Mouse (Mus musculus) spleen, adult 18-20 months (tissue): ENCODE results near the gene Dpy19l3.

Source experiments
- DNase-seq, 2 experiments: peaks; one replicate each; pipeline ENCODE4 v3.0.0; 2022; ENCODE audit warnings: mixed read lengths in 2 of 2

Dpy19l3 gene

DNA sequence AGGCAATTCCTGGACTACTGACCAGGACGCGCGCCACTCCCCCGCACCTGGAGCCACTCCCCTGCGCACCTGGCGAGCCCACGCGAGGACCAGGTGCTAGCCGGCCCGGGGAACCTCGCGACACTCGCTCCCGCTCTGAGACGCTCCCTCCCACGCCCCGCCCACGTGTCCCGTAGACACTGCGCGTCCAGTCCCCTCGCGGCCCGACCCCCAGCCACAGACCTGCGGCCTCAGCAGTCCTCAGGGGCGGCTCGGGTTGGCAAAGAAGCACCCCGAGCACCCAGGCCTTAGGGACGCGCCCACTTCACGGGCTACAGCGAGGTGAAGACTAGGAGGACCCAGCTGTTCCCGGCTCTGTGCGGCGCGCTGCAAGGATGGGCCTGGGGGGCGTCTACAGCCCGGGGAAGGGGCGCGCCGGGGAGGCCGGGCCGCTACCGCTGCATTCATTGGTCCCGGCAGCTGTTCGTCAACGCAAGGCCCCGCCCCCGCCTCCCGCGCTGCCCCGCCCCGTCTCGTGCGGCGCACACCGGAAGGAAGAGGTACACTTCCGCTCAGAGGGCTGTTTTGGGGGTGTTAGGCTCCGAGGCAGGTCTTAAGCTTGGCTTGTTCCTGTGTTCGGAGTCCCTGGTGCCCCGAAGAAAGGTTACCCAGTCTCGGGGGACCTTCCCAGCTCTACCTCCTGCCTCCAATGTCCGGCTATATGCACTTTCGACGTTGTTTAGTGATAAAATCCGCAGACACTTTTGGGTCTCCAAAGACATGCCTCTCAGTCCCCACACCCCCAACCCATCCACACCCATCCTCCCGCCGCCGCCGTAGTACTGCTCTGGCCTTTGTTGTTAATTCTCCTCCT, at the start of gene Dpy19l3:
Gene Dpy19l3 (minus strand): TSS at position 422 of the 853 bp plus-strand sequence.
- DNase-seq, result peak; percentile 88 to 91

DNA sequence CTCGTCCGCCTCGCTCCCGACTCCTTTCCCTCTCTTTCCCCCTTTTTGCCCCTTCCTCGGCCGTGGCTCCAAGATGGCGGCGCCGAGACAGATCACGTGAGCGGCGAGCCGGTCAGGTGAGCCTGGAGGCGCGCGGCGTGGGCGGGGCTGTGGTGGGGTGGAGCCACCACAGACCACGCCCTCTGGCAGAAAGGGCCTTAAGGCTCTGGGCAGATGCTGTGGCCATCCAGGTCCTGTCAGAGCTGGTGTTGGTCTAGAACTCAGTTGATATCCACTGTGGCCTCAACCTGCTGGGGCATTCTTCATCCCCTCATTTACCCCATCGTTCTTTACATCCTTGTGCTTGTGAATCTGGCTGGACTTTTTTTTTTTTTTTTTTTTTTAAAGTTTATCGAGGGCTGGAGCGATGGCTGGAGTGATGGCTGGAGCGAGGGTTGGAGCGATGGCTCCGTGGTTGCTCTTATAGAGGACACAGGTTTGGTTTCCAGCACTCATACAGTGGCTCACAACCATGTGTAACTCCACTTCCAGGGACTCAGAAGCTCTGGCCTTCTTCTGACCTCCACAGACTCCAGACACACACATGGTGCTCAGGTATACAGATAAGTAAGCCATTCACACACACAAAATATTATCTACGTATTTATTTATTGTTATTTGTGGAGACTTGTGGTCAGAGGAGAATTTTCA, 48.8 kb upstream of the Dpy19l3 start, which contains the start of gene Zfp507:
Gene Zfp507 (minus strand): TSS at position 98 of the 690 bp plus-strand sequence.
- DNase-seq, result peak; percentile 78 to 85

DNA sequence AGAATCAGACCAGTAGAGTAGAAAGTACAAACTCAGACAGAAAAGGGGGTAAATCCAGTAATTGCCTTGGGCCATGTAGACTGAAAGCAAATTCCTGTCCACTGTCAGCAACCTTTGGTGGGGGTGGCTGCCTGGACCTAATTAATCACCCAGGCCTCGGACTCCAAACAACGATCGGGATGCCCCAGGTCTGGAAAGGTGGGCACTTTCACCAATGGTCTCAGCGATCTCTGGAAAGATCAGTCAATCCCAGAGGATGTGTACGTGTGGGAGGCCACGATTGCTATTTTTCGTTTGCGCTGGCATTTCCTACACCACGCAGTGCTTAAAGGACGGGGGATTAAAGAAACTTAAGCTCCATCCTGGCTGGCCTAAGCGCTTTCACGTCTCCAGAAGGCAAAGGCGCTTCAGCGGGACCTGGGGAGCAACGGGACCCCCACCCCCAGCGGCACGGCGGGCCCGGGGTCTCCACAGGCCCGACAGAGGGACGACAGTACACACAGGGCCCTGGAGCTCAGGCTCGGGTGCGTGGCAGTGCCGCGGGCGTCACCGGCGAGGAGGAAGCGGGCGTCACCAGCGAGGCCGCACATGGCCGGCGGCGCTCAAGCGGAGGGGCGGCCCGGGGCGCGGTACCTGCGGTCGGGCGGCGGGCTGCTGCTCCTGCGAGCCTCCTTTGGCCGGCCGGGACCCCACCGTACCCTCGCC, 48.1 kb upstream of the Dpy19l3 start:
- DNase-seq, result no peak

DNA sequence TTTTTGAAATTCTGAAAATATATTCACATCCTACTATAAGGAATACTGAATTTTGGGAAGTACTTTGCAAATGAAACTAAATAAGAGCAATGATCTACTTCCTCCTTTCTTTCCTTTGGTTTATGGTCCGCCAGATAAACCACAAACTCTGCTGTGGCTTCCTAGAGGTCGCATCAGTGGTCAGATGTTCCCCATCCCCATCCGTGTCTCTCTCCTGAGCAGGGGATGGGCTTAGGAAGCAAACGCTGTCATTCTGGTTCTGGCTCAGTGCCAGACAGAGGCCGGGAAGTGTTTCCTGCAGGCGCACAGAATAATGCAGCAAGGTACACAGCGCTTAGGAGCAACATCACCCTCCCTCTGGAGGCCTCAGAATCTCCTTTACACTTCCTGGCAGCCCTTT, 41.9 kb upstream of the Dpy19l3 start:
- no peak for DNase-seq

DNA sequence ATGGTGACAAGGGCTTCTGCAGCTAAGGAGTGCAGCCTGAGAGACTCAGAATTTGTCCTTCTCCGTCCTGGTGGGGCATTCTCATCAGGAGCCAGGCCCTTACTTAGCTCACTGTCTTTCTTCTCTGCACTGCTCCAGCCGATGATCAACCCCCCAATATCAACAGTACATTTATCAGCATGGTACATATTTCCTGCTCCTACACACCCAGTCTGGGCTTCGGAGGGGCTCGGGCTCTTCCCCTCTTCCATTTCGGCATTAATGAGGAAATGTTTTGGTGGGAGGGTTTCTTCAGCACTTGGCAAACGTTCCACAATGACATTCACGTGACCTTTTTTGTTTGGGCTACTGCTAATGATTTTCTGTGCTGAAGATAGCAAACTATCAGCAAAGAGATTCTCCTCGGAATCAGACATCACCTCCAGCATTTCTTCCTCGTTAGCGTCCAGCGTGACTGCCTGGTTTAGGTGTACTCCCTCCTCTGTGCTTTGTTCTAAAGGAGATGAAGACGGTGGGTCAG, 40.0 kb upstream of the Dpy19l3 start:
- no peak for DNase-seq

DNA sequence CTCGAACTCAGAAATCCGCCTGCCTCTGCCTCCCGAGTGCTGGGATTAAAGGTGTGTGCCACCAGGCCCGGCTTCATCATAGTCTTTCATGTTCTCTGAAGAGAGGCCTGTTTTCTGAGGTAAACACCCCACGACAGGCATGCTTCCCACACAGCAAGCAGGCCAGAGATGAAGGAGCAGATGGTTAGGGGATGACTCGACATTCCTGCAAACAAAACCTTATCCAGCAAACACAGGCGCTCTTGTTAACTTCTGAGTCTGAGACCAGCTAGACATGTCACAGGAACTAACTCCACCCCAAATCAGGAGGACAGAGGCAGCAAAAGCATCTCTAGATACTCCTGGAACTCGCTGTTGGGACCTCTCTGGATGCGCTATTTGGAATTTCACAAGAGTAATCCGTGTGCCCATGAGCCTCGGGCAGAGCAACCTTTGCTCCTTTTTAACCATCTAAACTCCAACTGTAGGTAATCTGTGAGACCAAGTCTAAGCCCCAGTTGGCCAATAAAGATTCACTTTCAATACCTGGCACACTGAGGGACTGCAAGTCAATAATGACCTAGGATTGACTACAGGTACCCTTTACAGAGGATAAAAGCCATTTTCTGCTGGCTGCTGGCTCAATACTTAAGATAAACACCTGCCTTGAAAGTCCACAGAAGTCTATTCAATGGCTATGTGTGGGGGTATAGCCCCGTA, 38.0 kb upstream of the Dpy19l3 start:
- DNase-seq, result no peak

DNA sequence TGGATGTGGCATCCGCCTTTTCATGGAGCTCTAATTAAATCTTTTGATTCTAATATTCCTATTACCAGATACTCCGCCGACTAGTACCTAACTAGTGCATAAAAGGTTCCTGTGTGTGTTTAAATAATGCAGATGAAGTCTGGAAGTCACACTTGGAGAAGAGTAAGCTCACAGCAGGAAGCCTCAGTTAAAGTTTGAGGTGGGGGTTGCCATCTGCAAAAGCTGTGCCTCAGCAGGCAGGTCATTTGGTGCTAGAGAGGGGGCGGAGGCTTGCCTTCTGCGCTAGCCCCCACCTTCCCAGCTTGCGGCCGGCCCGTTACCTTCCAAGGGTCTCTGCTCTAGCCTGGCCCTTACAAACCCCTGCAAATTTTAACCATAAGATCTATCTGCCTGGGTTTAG, 36.7 kb upstream of the Dpy19l3 start:
- no peak for DNase-seq

DNA sequence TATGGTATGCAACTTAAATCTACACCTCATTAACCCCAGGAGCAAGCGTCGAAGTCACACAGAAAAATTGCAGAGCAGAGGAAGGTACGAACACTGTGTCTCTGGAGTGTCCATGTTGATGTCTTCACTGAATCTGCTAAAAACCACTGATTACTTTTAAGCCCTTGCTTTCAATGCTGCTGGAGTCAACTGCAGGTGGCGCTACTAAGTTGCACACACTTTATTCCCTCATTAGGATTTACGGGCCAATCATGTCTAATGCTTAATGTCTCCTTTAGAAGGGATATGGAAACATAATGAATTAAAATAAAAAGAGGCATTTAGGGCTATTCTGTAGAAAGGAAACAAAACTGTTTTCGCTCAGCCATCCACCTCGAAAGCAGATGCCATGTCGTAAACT, 35.9 kb upstream of the Dpy19l3 start:
- no peak for DNase-seq

DNA sequence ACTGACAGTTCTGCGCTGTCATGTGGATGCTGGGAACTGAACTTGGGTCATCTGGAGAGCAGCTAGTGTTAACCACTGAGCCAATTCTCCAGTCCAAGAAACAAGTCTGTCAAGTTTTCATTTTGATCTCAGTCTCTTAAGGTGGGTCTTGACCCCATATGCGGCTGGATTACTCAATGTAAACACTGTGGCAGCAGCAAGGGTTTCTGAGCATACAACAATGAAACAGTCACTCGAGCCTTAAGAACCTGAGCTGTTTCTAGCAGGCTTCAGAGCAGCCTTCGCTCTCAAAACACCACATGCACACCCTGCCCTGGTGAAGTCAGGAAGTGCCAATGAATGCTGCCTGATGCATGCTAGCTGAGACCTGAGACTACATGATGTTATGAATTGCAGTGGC, 31.3 kb upstream of the Dpy19l3 start:
- DNase-seq, result no peak

DNA sequence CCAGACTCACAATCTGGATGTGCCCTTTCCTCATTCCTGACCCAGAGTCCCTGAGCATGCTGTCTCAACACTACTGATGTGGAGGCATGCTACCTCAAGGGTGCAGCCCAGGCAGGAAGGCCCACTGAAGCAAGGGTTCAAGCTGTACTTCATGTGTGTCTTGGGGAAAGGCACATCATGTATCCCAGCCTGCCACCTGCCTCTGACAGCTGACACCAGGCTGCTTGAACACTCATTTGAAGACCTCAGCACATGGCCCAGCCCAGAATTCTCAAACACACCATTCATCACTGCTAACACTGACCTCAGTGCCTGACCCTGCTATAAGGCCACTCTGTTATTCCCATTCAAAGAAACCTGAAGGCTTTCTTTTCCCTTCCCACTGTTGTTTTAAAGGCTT, 28.0 kb upstream of the Dpy19l3 start:
- DNase-seq, result no peak

DNA sequence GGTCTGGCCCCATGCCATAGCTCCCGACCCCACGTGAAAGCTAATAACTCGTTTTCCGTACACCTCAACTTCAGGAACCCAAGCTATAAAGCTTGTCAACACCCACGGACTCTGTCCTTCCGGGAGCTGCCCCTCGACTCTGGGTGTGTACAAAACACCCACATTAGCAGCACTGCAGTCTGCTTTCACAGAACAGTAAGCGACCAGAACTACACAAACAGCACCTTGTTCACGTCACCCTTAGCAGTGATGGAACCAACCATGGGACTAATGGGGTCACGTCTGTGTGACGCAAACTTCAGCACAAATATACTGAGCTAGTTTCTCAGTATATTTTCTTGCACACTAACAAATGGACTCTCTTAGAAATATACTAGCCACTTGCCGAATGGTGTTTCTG, 19.9 kb upstream of the Dpy19l3 start:
- DNase-seq, result no peak

DNA sequence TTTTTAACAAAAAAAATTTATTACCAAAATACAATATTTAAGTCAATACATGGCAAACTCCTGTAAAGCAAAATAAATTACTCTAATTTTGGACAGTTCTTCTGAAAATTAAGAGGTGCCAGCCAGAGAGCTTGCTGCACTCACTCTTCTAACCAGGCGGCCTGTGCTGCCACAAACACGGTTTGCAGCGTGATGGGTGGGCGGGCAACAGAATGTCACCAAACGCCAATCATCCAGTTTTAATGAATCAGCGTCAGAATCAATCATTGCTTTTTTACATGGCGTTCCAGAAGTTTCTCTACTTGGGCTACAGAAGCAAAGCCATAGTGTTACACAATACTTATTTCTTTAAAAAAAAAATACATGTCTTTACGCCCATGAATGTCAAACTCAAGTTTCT, 18.1 kb upstream of the Dpy19l3 start:
- DNase-seq, result no peak

DNA sequence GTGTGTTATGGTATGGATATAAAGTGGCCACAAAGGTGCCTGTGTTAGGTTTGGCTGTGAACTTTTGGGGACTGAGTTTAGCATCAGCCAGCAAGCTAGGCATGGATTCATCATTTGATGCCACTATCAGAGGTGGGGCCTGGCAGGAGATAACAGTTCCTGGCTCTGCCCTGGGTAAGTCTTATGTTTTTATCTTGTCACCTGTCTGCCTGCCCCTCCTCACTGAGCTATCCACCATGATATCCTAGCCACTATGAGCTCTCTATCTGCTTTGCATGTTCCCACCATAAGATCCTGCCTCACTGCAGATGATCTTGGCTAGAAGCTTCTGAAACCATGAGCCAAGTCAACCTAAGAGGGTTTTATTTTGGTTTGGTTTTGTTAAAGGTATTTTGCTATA, 16.9 kb upstream of the Dpy19l3 start:
- no peak for DNase-seq

DNA sequence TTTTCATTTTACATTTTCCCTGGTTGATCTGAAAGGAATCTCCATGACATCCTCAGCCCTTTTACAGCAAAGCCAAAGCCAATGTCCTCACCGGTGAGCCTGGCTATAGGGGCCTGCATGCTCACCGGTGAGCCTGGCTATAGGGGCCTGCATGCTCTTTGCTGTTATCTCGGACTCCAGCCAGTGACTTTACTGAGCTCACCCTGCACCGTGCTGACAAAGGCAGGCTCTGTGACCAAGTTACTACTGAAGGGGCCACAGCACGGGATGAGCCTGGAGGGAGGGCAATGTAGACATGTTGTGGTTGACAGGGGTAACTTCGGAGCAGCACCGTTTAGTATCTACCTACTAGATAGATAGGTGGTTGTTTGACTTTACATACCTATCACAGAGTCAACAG, 15.9 kb upstream of the Dpy19l3 start:
- no peak for DNase-seq

DNA sequence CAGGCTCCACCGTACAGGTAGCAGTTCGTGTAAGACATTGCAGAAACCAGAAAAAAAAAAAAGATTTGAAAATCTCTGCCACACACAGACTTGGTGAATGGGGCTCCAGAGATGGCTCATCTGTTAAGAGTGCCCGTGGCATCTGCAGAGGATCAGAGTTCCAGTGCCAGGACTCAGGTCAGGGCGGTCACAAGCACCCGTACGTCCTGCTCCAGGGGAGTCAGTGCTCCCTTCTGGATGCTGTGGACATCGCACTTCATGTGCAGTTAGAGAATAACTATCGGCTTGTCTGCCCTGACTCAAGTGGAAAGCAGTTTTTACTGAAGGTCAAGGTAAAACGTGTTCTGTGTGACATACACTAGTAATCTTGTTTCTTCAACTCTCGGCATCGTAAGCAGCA, 10.2 kb upstream of the Dpy19l3 start:
- no peak for DNase-seq

DNA sequence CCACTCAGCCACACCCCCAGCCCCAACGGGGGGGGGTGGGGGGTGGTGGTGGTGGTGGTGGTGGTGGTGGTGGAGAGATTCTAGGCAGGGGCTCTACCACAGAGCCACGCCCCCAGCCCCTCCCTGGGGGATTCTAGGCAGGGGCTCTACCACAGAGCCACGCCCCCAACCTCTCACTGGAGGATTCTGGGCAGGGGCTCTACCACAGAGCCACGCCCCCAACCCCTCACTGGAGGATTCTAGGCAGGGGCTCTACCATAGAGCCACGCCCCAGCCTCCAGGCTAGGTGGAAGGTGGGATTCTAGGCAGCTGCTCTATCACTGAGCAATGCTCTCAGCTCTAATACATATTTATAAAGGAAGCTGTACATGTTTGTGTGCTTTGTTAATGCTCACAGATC, 7.5 kb upstream of the Dpy19l3 start:
- DNase-seq, result no peak

DNA sequence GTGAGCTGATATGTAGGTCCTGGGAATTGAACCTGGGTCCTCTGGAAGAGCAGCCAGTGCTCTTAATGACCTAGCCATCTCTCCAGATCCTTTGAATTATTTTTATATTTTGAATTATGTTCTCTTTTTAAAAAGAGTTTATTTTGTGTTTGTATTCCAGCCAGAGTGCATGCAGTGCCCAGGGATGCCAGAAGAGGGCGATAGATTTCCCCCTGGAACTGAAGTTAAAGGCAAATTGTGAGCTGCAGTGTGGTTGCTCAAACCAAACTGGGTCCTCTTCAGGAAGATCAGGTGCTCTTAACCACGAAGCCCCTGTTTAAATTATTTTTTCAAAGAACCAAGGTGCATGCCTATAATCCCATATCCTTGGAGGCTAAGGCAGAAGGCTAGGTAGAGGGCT, 5.3 kb upstream of the Dpy19l3 start:
- DNase-seq, result peak in 1 of 2 experiments; percentile 16

DNA sequence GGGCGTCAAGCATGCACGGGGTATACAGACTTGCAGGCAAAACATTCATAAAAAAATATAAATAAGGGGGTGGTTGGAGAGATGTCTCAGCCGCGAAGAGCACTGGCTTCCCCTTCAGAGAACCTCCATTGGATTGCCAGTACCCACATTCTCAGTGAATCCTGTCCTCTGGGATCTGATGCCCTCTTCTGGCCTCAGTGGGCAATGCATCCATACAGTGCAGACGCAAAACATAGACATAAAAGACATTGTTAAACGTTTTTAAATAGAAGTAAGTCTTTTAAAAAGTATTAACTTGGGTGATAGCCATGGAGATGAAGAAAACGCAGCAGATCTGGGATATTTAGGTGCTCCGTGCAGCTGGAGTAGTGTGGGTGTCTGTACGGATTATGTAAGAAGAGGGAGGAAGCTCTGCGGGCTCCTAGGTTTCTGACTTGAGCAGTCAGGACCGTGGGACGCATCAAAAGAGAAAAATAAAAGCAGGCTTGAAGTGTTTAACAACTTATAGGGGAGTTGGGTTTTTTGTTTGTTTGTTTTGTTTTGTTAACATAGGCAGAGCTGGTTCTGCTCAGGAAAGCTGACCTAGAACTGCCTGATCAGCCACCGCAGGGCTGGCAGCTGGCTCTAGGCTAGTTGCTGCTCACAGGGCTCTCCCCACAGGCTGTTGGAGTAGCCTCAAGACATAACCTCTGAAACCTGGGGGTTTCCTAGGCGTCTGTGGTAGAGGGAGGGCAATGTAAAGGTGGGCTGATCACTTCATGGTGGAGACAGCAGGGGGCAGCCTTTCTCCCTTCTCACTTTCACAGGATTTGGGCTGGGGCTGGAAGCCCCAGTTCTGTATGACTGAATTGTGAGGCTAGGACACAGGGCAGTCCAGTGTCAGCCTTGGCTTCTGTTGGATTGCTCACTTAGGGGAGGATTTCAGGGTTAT, 2.5 kb upstream of the Dpy19l3 start:
- DNase-seq, result peak in 1 of 2 experiments; percentile 32

DNA sequence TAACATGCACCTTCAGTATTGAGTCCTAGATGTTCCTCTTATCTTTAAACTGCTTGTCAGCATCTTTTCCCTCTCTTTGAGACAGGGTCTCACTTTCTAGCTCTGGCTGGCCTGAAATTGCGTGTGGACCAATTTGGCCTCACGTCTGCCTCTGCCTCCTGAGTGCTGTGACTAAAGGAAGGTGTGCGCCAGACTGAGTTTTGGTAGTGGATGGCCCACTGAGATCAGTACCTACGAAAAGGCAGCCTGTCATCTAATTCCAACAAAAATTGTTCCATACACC, 573 bp upstream of the Dpy19l3 start:
- no peak for DNase-seq

DNA sequence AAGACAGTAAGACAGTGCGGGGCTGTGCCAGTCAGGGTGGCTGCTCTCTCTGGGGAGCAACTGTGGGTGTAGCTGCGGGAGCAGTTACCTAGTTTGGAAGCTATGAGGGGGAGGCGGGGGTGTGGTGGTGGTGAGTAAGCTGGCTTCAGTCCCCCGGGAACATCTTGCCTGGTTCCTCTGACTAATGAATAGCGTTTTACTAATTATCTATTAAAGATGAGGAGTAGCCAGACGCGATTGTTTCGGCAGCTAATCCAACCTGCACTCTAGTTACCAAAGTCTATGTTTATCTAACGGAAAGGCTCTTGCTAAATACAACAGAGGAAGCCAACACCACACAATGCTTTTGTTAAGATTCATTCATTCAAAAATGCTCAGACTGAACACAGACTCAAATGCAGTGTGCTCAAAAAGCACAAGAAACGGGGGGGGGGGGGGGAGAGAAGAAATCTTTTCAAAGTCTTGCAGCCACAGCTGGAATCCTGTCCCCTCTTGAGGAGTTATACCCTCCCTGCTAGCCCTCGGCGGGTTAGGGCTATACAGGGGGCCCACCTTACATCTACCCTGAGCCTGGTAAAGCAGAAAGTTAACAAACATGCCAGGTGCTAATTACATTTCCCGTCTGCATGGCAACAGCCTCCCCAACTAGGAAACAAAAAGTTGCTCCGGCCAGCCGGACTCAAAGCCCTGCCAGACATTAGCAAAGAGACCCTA, 778 bp downstream of the Dpy19l3 start:
- no peak for DNase-seq

DNA sequence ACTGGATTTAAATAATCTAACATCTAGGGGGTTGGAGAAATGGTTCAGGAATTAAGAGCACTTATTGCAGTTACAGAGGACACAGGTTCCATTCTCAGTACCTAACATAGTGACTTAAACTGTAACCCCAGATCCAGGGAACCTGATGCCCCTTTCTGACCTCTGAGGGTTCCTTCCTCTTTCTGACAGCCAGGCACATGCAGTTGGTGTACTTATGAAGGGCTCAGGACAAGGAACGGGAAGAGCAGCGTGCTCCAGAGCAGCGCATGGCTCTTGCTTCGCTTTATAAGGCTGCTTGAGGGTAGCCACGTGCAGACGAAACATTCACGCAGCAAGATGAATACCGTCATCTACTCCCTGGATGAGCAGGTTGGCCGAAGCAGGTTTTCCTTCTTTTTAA, 3.4 kb downstream of the Dpy19l3 start:
- DNase-seq, result no peak
